Mouse (Mus musculus): ENCODE results near the gene Kif14. TPM values are rescaled to one million over a fixed set of nuclear protein-coding genes. Genes with fewer than 3 reads are reported as not detected.

Kif14 gene
- total and polyA plus RNA-seq, 3 experiments = 0.03 to 0.52 (median 0.28) TPM

Other genes with a start within 250 kb of the Kif14 start
- under 1 TPM in 1 of 2 experiments, not detected in 1; 0.24 TPM for gene Inava, start 232.1 kb upstream of the Kif14 start, total RNA-seq (2021)
- 0.19 and 0.33 TPM in 2 replicates for gene Inava, start 232.1 kb upstream of the Kif14 start, polyA plus RNA-seq (2012; rRNA removed)
- not detected for gene Gpr25, start 205.5 kb upstream of the Kif14 start, total RNA-seq (2021)
- gene Gpr25, start 205.5 kb upstream of the Kif14 start, polyA plus RNA-seq (2012; rRNA removed) = 0.36 TPM in 1 of 2 replicates, not detected in the other
- 10 to 100 TPM; 38.2 to 45.5 TPM for gene Camsap2, start 120.2 kb upstream of the Kif14 start, total RNA-seq (2021)
- 12.0 and 15.2 TPM in 2 replicates for gene Camsap2, start 120.2 kb upstream of the Kif14 start, polyA plus RNA-seq (2012; rRNA removed)
- gene Ddx59, start 51.1 kb upstream of the Kif14 start, total RNA-seq (2021) = 10 to 100 TPM; 13.6 to 14.0 TPM
- gene Ddx59, start 51.1 kb upstream of the Kif14 start, polyA plus RNA-seq (2012; rRNA removed) = 0.90 and 1.3 TPM in 2 replicates
- gene Zfp281, start 158.6 kb downstream of the Kif14 start, total RNA-seq (2021) = 10 to 100 TPM; 16.1 to 18.6 TPM
- gene Zfp281, start 158.6 kb downstream of the Kif14 start, polyA plus RNA-seq (2012; rRNA removed) = 2.5 and 3.7 TPM in 2 replicates